15 mouse cellular contexts compared by ENCODE assay signal in the genomic region with DNA sequence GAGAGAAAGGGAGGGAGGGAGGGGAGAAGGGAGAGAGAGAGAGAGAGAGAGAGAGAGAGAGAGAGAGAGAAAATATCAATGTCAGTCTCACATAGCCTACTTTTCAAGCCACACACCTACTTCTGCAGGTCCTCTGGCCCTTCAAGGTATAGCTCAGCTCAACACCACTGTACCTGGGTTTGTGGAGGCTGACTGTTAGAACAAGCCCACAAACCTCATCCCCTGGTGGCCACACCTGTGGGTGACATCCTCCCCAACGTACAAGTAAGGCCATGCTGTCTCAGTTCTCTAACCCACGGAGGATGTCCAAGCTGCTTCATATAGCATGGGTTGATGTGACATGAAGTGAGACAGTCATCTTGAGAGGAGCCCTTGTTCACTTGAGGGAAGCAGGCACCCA. TPM values are rescaled to one million over a fixed set of nuclear protein-coding genes. Genes with fewer than 3 reads are reported as not detected.
DNase-seq lines count a peak whose midpoint lies in the region; ATAC-seq lines count a peak whose summit lies in the region.
"Had no signal": no experiment of that assay in that cellular context is flagged by ENCODE, and none has a peak within 500 bp of the region (broad histone marks: within the 10 kb centered on the region; RNA-seq: fewer than 3 reads in every experiment).

No protein-coding gene starts in this region.

- H3K36me3 ChIP-seq in megakaryocyte, embryonic 14.5 days (replicated peaks; ENCODE audit: low read length), result peaks cover 8% of the 10 kb centered on the region
- H3K36me3 ChIP-seq: embryonic facial prominence, embryonic 12.5 days; G1E; limb, embryonic 13.5 days; midbrain, embryonic 10.5 days had no signal

- DNase-seq in heart, adult 11 months, result peak; percentile 81
- no peak for DNase-seq in heart, adult 18-20 months
- DNase-seq in naive thymus-derived CD4-positive, alpha-beta T cell, adult 2 months (ENCODE audit: low read depth), result peak; percentile 77
- peak; percentile 39 for DNase-seq in thymus, postnatal 36 days
- DNase-seq in heart, adult 9 months (ENCODE audit: low spot score in 2 of 2), result no peak
- DNase-seq in urinary bladder, postnatal 25 days (ENCODE audit: low spot score), result no peak
- DNase-seq: cerebellum, adult 11 months; cerebellum, postnatal 36 days had no signal

- peak overlapping the region; percentile 59 for H3K4me3 ChIP-seq in megakaryocyte, embryonic 14.5 days (replicated peaks)
- H3K4me3 ChIP-seq: embryonic facial prominence, embryonic 12.5 days; limb, embryonic 13.5 days; midbrain, embryonic 10.5 days had no signal

- no peak for ATAC-seq in megakaryocyte, adult 5-6 weeks (ENCODE audit: poor library complexity, severe bottlenecking)
- ATAC-seq: hindbrain, postnatal 0 days had no signal

- no peaks in the 10 kb centered on the region for H3K9me3 ChIP-seq in megakaryocyte, embryonic 14.5 days
- H3K9me3 ChIP-seq: embryonic facial prominence, embryonic 12.5 days; G1E; limb, embryonic 13.5 days; midbrain, embryonic 10.5 days had no signal

- H3K27me3 ChIP-seq in megakaryocyte, embryonic 14.5 days (replicated peaks), result no peaks in the 10 kb centered on the region
- H3K27me3 ChIP-seq: embryonic facial prominence, embryonic 12.5 days; limb, embryonic 13.5 days had no signal

- peaks cover 95% of the 10 kb centered on the region for H3K4me1 ChIP-seq in megakaryocyte, embryonic 14.5 days

RNA-seq across cellular contexts. Expression of a gene that starts 35.2 kb away (rescaled TPM):
- total RNA-seq in heart, adult 18-20 months (2021), result 100 to 1,000 TPM; 117 to 119 TPM
- 1,439 and 1,641 TPM in 2 replicates for polyA plus RNA-seq in megakaryocyte, embryonic 14.5 days (2012; ENCODE audit: insufficient read depth, low replicate concordance)
- total RNA-seq in megakaryocyte, adult 5-6 weeks (2015), result 464 and 549 TPM in 2 replicates
- 759 and 878 TPM in 2 replicates for total RNA-seq in megakaryocyte, adult 5-6 weeks (2017)

RNA-seq across cellular contexts. Expression of a gene that starts 51.6 kb away (rescaled TPM):
- total RNA-seq in heart, adult 18-20 months (2021), result 100 to 1,000 TPM; 291 to 304 TPM
- polyA plus RNA-seq in megakaryocyte, embryonic 14.5 days (2012; ENCODE audit: insufficient read depth, low replicate concordance), result 186 and 405 TPM in 2 replicates
- total RNA-seq in megakaryocyte, adult 5-6 weeks (2015), result 162 and 187 TPM in 2 replicates
- total RNA-seq in megakaryocyte, adult 5-6 weeks (2017), result 23.2 and 39.4 TPM in 2 replicates

Comparison
In these comparisons a context has a peak if more than half of its experiments do, and no peak if none do; other contexts are left out.
1. DNase-seq: peak in heart, adult 11 months (single experiment), naive thymus-derived CD4-positive, alpha-beta T cell, adult 2 months (single experiment) and thymus, postnatal 36 days (2 of 2); none in heart, adult 18-20 months (0 of 2), heart, adult 9 months (0 of 2) and urinary bladder, postnatal 25 days (single experiment).